ENCODE assay signal across 9 mouse cellular contexts in the genomic region with DNA sequence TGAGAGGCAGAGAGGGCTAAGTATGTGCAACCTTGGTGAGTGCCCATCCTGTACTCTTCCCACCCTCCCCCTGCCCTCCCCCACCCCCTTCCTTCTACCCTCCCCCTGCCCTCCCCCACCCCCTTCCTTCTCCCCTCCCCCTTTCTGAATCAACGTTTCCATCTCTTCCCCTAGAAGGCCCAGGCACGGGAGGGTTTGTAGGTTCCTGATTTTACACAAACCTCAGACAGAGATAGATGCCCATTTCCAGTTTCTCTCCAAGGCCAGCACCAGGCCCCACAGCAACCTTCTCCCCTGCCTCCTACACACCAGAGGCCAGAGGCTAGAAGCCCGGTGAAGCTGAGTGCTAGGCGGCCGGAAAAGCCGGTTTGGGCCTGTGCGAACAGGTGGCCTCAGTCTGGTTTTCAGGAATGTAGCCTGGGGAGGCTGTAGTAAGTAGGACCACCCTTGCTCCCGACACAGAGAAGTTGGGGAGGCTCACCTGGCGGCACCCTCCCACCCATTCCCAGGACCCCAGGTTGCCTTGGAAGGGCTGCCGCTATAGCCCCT. TPM values are rescaled to one million over a fixed set of nuclear protein-coding genes. Genes with fewer than 3 reads are reported as not detected.
DNase-seq lines count a peak whose midpoint lies in the region; ATAC-seq and TF ChIP-seq lines count a peak whose summit lies in the region.
"Had no signal": no experiment of that assay in that cellular context is flagged by ENCODE, and none has a peak within 500 bp of the region (broad histone marks: within the 10 kb centered on the region; RNA-seq: fewer than 3 reads in every experiment).

No protein-coding gene starts in this region.

- H3K9ac ChIP-seq in limb, embryonic 13.5 days = 0 out of 2 replicates have a peak overlapping the region, but pooled peaks have one; percentile 8
- no peak overlapping the region for H3K9ac ChIP-seq in heart, adult 2 months (ENCODE audit: low read depth, low read length)
- H3K9ac ChIP-seq: midbrain, embryonic 12.5 days had no signal

- H3K36me3 ChIP-seq in limb, embryonic 13.5 days = no peaks in the 10 kb centered on the region
- H3K36me3 ChIP-seq in heart, adult 2 months (ENCODE audit: control insufficient read depth, insufficient read depth, low read length) = no peaks in the 10 kb centered on the region
- H3K36me3 ChIP-seq: midbrain, embryonic 12.5 days had no signal

- no peak overlapping the region for H3K4me3 ChIP-seq in limb, embryonic 13.5 days
- H3K4me3 ChIP-seq in cerebellum, adult 2 months (replicated peaks; ENCODE audit: insufficient read depth, low read depth, low read length) = no peak overlapping the region
- no peak overlapping the region for H3K4me3 ChIP-seq in heart, adult 2 months
- H3K4me3 ChIP-seq: midbrain, embryonic 12.5 days had no signal

- peak; percentile 33 for DNase-seq in embryo, embryonic 10 days (ENCODE audit: low spot score)
- DNase-seq in embryo, embryonic 10.5 days (ENCODE audit: low spot score) = no peak
- DNase-seq in urinary bladder, postnatal 36 days (ENCODE audit: low spot score in 2 of 2) = peak; percentile 58 to 81
- no peak for DNase-seq in urinary bladder, postnatal 10 days (ENCODE audit: low spot score)
- no peak for DNase-seq in adrenal gland, postnatal 4 days (ENCODE audit: low spot score in 2 of 2)
- DNase-seq in cerebellum, adult 2 months = no peak
- DNase-seq in heart, adult 2 months = no peak

- no peak for TF ChIP-seq POLR2A in cerebellum, adult 2 months (IDR thresholded peaks at IDR 0.05; ENCODE audit: borderline replicate concordance, insufficient read depth, low read length)
- no peak for TF ChIP-seq POLR2A in heart, adult 2 months (IDR thresholded peaks at IDR 0.05; ENCODE audit: insufficient read depth, low read depth, low read length)

- ATAC-seq in limb, embryonic 13.5 days (ENCODE audit: low FRiP score, low read depth) = no peak; the same call in 1 of the 2 replicates

- H3K4me1 ChIP-seq in limb, embryonic 13.5 days = peaks cover 16% of the 10 kb centered on the region
- peaks cover 12% of the 10 kb centered on the region for H3K4me1 ChIP-seq in cerebellum, adult 2 months (ENCODE audit: control insufficient read depth, insufficient read depth, low read length)
- H3K4me1 ChIP-seq in heart, adult 2 months (ENCODE audit: control insufficient read depth, insufficient read depth, low read length) = no peaks in the 10 kb centered on the region; the same call in 1 of the 2 replicates

- no peak for TF ChIP-seq EP300 in heart, adult 2 months (IDR thresholded peaks at IDR 0.05; ENCODE audit: insufficient read depth, low read depth, low read length)

- H3K9me3 ChIP-seq in limb, embryonic 13.5 days = no peaks in the 10 kb centered on the region
- H3K9me3 ChIP-seq: midbrain, embryonic 12.5 days had no signal

- peaks cover 7% of the 10 kb centered on the region; the same call in 1 of the 2 replicates for H3K27me3 ChIP-seq in limb, embryonic 13.5 days
- no peaks in the 10 kb centered on the region for H3K27me3 ChIP-seq in cerebellum, adult 2 months (ENCODE audit: control insufficient read depth, insufficient read depth, low read length)
- H3K27me3 ChIP-seq in heart, adult 2 months (ENCODE audit: control insufficient read depth, insufficient read depth, low read length) = no peaks in the 10 kb centered on the region

- 67% methylated on average over 10 of the region's 10 CpGs for WGBS in limb, embryonic 13.5 days
- 83% methylated on average over 10 of the region's 10 CpGs for WGBS in cerebellum, adult 2 months
- WGBS in heart, adult 2 months = 75% methylated on average over 10 of the region's 10 CpGs

- H3K4me2 ChIP-seq in limb, embryonic 13.5 days (replicated peaks) = no peak overlapping the region
- H3K4me2 ChIP-seq: midbrain, embryonic 12.5 days had no signal

- no peak for TF ChIP-seq CTCF in cerebellum, adult 2 months (IDR thresholded peaks at IDR 0.05; ENCODE audit: borderline replicate concordance, insufficient read depth, low read depth, low read length)
- no peak for TF ChIP-seq CTCF in heart, adult 2 months (IDR thresholded peaks at IDR 0.05)

- no peak overlapping the region; the same call in 1 of the 2 replicates for H3K27ac ChIP-seq in limb, embryonic 13.5 days
- H3K27ac ChIP-seq in cerebellum, adult 2 months (ENCODE audit: insufficient read depth, low read length) = no peak overlapping the region
- no peak overlapping the region for H3K27ac ChIP-seq in heart, adult 2 months
- H3K27ac ChIP-seq: midbrain, embryonic 12.5 days had no signal

- no peaks in the 10 kb centered on the region for H3K79me2 ChIP-seq in heart, adult 2 months (replicated peaks; ENCODE audit: control insufficient read depth, insufficient read depth, low read length)

- intact Hi-C loops in heart, adult 2 months (cut with DNase I) = loop anchor here (5.0 kb wide), 1 partner anchor 174 kb away; no protein-coding TSS in a partner anchor

RNA-seq across cellular contexts. Expression of a gene that starts 48.3 kb away (rescaled TPM):
- polyA plus RNA-seq in limb, embryonic 13.5 days (2015; fragmentation: Nextera tagmentation; extraction: Ambion mirVana) = 10.7 and 11.7 TPM in 2 replicates
- total RNA-seq in adrenal gland, postnatal 4 days (2021) = 10 to 100 TPM; 18.2 to 21.0 TPM
- 8.9 and 9.9 TPM in 2 replicates for polyA plus RNA-seq in cerebellum, adult 2 months (2012; rRNA removed)
- total RNA-seq in heart, adult 2 months (2021) = 10 to 100 TPM in 1 of 2 experiments, 1 to 10 TPM in 1; 8.9 to 10.2 TPM
- polyA plus RNA-seq in heart, adult 2 months (2012; rRNA removed) = 6.8 and 7.5 TPM in 2 replicates

Comparison
In these comparisons a context has a peak if more than half of its experiments do, and no peak if none do; other contexts are left out.
1. DNase-seq: peak in embryo, embryonic 10 days (single experiment) and urinary bladder, postnatal 36 days (2 of 2); none in embryo, embryonic 10.5 days (single experiment), urinary bladder, postnatal 10 days (single experiment), adrenal gland, postnatal 4 days (0 of 2), cerebellum, adult 2 months (0 of 2) and heart, adult 2 months (0 of 2).